Mouse (Mus musculus) midbrain, embryonic 10.5 days (tissue): ENCODE data around the gene Gpatch11. TPM values are rescaled to one million over a fixed set of nuclear protein-coding genes. Genes with fewer than 3 reads are reported as not detected.

ENCODE experiments used
- DNase-seq: peaks from one replicate; pipeline ENCODE4 v3.0.0-alpha.2; 2017; ENCODE audit warnings: low spot score
- H3K27ac ChIP-seq: fragments of 300-500 bp; sonication (generic); replicated peaks from 2 replicates; pipeline ENCODE4 v1.5.1; 2016; ENCODE audit warnings: mild to moderate bottlenecking
- H3K27me3 ChIP-seq: fragments of 300-500 bp; sonication (generic); 2 replicates; pipeline ENCODE4 v1.6.1; 2016; ENCODE audit warnings: low read depth, mild to moderate bottlenecking; ENCODE audit not compliant: poor library complexity, severe bottlenecking
- H3K36me3 ChIP-seq: fragments of 300-500 bp; sonication (generic); 2 replicates; pipeline ENCODE4 v1.6.1; 2016; ENCODE audit warnings: mild to moderate bottlenecking, moderate library complexity
- H3K4me1 ChIP-seq: fragments of 300-500 bp; sonication (generic); 2 replicates; pipeline ENCODE4 v1.6.1; 2016
- H3K4me3 ChIP-seq: fragments of 300-500 bp; sonication (generic); 2 replicates; pipeline ENCODE4 v1.5.1; 2016; ENCODE audit warnings: mild to moderate bottlenecking, moderate library complexity
- H3K9me3 ChIP-seq: fragments of 300-500 bp; sonication (generic); replicated peaks from 2 replicates; pipeline ENCODE4 v1.6.1; 2016; ENCODE audit warnings: mild to moderate bottlenecking
- WGBS: fragments of 180-500 bp; shearing (Covaris S2); methylation state at CpG from one replicate; pipeline ENCODE4 v1.1.7; 2016; 5-methylcytosine and 5-hydroxymethylcytosine counted together
- polyA plus RNA-seq: library from polyadenylated mRNA; unstranded; fragments of >200 nt; fragmentation: Nextera tagmentation; extraction: Ambion mirVana; gene quantifications from 2 replicates; pipeline ENCODE4 v1.2.1, GENCODE M21; 2016

Gpatch11 gene
- polyA plus RNA-seq, 1 experiment from 2014 or later, result 35.7 TPM

DNA sequence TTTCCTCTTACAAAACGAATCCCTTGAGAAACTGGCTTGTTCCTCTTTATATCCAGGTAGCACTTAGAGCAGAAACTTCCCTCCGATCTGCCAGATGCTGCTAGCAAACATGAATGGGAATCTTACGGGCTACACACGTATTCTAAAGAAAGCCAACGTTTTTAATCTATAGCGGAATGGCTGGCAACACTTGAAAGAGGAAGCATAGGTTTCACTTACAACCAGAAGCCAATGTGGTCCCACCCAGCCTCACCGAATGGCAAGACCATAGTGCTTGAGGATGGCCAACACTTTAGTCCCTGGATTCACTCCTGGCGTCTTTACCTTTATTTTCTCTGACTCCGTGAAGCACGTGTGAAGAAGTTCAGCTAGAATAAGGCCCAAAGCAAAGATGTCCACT, 20.9 kb downstream of the Gpatch11 start:
- Histone ChIP-seq H3K9me3 (no peaks in the 10 kb centered on the region), H3K27ac (no peak overlapping the region), H3K4me3 (no peak overlapping the region), H3K27me3 (no peaks in the 10 kb centered on the region), H3K4me1 (no peaks in the 10 kb centered on the region), H3K36me3 (peaks cover 32% of the 10 kb centered on the region)
- 90% methylated on average over 10 of the region's 10 CpGs for WGBS
- no peak for DNase-seq

DNA sequence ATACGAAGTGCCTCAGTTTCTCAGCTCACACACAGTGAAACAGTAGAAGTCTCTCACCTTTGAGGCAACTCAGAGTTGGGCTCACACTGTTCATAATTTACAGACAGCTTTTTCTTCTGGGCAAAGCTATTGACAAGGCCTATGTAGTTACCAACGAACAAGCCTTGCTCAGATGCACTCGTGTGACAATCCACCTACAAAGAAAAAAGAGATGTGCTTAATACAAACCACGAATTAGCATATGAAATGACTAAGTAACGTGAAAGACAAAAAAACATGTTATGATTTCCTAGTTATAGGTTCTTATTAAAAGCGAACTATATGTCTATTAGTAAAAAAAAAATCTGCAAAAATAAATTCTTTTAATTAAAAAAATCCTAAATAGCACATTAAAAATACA, 38.5 kb downstream of the Gpatch11 start:
- Histone ChIP-seq H3K27me3 (no peaks in the 10 kb centered on the region), H3K36me3 (peaks cover 14% of the 10 kb centered on the region; the same call in 1 of the 2 replicates)
- 91% methylated on average over 6 of the region's 6 CpGs for WGBS

DNA sequence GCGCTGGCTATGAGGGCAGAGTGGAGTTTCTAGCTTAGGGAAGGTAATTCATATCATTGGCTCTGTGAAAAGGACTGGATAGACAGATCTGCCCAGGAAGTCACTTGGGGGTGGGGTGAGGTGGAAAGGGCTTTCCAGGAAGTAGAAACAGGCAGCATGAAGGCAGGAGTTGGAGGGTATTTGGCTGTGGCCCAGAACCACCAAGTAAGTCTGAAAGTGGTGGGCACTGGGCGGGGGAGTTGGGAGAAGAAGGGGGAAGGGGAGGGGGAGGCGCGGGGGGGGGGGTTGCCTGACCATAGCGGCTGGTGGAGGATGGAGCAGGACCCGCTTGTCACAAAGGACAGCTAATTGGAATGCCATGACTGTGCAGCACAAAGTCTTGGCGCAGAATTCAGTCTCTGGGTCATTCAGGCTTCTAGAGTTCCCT, 46.5 kb downstream of the Gpatch11 start:
- peak overlapping the region; percentile 68 for H3K4me3 ChIP-seq
- peaks cover 17% of the 10 kb centered on the region for H3K4me1 ChIP-seq
- H3K27ac ChIP-seq, result peak overlapping the region; percentile 84
- H3K36me3 ChIP-seq, result 0 out of 2 replicates have a peak, but pooled peaks cover 3% of the 10 kb centered on the region
- no peaks in the 10 kb centered on the region for H3K27me3 ChIP-seq
- no peak for DNase-seq
- no peaks in the 10 kb centered on the region for H3K9me3 ChIP-seq
- 9% methylated on average over 7 of the region's 7 CpGs for WGBS

More for the DNA sequence above, 38.5 kb downstream of the Gpatch11 start:
- Histone ChIP-seq H3K27ac (no peak overlapping the region), H3K4me3 (no peak overlapping the region), H3K4me1 (no peaks in the 10 kb centered on the region), H3K9me3 (no peaks in the 10 kb centered on the region)
- DNase-seq, result no peak

DNA sequence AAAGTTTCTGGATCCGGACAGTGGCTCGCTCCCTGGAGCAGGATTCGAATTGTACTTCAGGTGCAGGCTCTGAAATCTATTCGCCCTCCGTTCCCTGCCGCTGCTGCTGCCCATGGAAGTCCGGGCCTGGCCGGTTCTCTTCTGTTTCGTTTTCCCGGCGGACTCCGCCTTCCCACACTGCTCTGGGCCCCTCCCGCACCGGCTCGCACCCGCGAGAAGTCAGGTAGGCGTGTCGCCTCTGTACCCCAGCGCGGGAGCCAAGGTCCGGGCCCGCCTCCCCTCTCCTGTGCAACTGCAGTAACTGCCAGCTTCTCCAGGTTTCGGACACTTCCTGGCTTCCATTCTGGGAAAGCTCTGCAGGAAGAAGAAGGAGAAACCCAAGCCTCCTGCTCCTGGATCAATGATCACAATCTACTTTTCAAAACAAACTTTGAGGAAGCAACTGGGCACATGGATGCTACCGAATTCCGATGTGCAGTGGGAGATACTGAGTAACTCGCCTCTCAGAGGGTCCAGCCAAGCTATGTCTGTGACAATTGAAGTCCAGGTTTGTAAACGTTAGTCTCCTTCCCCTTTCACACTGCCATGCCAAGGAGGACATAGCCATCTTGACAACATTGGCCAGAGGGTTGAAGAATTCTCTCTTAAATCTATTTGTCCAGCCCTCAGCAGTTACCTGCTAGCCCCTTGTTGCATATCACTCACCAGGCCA, 47.2 kb downstream of the Gpatch11 start, which contains the start of gene Eif2ak2:
Eif2ak2 (minus strand) TSS at position 173 of the 712 bp plus-strand sequence.
- Histone ChIP-seq H3K36me3 (0 out of 2 replicates have a peak, but pooled peaks cover 3% of the 10 kb centered on the region), H3K27ac (peak within 1 kb of the TSS; percentile 84), H3K27me3 (no peaks in the 10 kb centered on the region), H3K4me1 (peaks cover 17% of the 10 kb centered on the region), H3K4me3 (peak within 1 kb of the TSS; percentile 68), H3K9me3 (no peaks in the 10 kb centered on the region)
- DNase-seq, result peak; percentile 81
- 3% methylated on average over 28 of the region's 28 CpGs for WGBS

DNA sequence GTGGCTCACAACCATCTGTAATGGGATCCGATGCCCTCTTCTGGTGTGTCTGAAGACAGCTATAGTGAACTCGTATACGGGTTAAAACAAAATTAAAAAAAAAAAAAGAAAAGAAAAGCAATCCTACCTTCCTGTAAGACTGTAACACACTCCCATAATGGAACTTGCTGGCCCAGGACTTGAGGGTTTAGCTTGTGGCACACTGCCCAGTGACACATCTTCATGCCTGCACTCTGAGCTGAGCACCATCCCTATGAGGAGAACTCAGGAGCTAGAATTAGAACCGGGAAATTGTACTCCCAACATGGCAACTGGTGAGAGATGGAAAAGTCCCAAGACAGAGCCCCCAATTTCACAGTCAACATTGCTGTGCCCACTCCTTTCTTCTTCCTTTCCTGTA, 47.9 kb downstream of the Gpatch11 start:
- H3K27me3 ChIP-seq, result no peaks in the 10 kb centered on the region
- no peak overlapping the region for H3K4me3 ChIP-seq
- DNase-seq, result no peak
- H3K9me3 ChIP-seq, result no peaks in the 10 kb centered on the region
- peaks cover 17% of the 10 kb centered on the region for H3K4me1 ChIP-seq
- 91% methylated on average over 4 of the region's 4 CpGs for WGBS
- H3K36me3 ChIP-seq, result no peaks in the 10 kb centered on the region
- no peak overlapping the region for H3K27ac ChIP-seq

DNA sequence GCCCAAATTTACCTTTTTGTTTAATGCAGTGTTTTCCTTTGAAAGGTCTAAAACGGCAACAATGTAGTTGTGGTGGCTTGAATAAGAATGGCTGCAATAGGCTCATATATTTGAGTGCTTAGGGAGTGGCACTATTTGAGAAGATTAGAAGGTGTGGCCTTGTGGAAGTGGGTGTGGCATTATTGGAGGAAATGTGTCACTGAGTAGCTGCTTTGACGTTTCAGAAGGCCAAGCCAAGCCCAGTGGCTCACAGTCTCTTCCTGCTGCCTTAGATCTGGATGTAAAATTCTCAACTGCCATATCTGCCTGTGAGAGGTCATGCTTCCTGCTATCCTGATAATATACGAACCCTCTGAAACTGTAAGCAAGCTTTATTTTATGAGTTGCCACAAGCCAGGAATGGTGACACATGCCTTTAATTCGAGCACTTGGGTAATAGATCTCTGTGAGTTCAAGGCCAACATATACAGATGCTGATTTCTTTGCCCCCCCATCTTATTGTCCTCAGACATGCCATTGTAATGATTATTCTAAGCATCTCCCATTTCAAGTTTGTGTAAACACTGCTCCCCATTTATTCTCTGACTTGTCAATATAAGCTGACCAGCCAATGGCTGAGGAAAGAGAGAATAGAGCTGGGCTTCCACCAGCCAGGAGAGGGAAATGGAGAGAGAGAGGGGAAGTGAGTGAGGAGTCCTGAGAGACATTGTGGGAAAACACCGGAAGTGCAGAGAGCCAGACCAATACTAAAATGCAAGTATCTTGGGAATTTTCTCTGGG, 50.1 kb downstream of the Gpatch11 start:
- H3K27ac ChIP-seq, result no peak overlapping the region
- peaks cover 17% of the 10 kb centered on the region for H3K4me1 ChIP-seq
- 81% methylated on average over 5 of the region's 5 CpGs for WGBS
- H3K27me3 ChIP-seq, result no peaks in the 10 kb centered on the region
- no peaks in the 10 kb centered on the region for H3K36me3 ChIP-seq
- no peaks in the 10 kb centered on the region for H3K9me3 ChIP-seq
- H3K4me3 ChIP-seq, result no peak overlapping the region
- no peak for DNase-seq

DNA sequence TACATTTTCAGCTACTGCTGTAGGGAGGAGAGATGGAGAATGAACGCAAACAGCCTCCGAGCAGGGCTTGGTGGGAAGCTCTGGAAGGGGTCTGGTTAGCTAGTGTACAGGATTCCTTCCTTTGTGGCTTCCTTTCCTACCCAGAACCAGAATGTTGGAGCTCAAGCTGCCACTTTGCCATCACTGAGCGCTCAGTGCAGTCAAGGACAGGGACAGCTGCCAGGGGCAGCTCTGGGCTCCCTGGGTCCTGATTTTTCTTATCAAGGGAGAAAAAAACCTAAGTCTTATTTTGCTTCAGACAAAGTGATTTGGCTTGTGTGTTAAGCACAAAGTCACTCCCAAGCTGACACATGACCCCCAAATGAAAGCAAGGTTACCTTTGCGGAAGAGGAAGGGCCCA, 53.2 kb downstream of the Gpatch11 start:
- Histone ChIP-seq H3K27ac (no peak overlapping the region), H3K9me3 (no peaks in the 10 kb centered on the region), H3K27me3 (no peaks in the 10 kb centered on the region), H3K4me1 (no peaks in the 10 kb centered on the region), H3K36me3 (no peaks in the 10 kb centered on the region), H3K4me3 (no peak overlapping the region)
- no peak for DNase-seq
- 88% methylated on average over 4 of the region's 4 CpGs for WGBS

DNA sequence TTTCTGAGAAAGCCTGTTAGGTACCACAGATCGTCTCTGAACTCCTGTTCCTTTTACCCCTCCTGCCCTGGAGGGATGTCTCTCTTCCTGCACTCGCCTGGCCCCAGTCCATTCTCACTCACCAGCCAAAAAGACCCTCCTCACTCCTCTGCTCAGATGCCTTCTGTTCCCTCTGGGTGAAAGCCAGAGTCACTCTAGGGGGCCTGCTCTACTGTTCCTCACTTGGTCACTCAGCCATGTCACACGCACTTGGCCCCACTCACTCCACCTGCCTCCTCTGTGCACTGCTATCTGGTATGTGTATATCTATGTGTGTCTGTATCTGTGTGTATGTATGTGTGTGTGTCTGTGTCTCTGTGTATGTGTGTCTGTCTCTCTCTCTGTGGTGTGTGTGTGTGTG, 53.8 kb downstream of the Gpatch11 start:
- Histone ChIP-seq H3K4me3 (no peak overlapping the region), H3K36me3 (no peaks in the 10 kb centered on the region), H3K9me3 (no peaks in the 10 kb centered on the region), H3K27me3 (no peaks in the 10 kb centered on the region), H3K4me1 (no peaks in the 10 kb centered on the region), H3K27ac (no peak overlapping the region)
- no peak for DNase-seq
- WGBS, result 62% methylated on average over 3 of the region's 3 CpGs

DNA sequence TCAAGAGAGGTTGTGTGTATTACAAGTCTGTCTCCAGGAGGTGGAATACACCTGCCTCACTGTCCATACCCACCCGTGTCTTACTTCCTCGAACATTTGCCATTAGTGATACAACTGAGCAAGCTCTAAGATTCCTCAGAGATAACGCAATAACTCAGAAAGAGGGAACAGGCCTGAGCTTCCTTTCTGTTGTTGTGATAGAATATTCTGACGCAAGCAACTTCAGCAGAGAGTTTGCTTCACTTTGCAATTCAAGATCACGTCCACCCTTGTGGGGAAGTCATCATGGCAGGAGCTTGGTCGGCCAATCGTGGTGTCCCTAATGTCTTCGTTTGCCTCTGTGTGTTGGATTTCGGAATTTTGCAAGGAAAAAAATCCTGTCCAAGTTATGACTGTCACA, 55.7 kb downstream of the Gpatch11 start:
- Histone ChIP-seq H3K4me1 (no peaks in the 10 kb centered on the region), H3K27ac (no peak overlapping the region), H3K36me3 (no peaks in the 10 kb centered on the region), H3K27me3 (no peaks in the 10 kb centered on the region), H3K4me3 (no peak overlapping the region), H3K9me3 (no peaks in the 10 kb centered on the region)
- WGBS, result 83% methylated on average over 9 of the region's 9 CpGs
- DNase-seq, result no peak

DNA sequence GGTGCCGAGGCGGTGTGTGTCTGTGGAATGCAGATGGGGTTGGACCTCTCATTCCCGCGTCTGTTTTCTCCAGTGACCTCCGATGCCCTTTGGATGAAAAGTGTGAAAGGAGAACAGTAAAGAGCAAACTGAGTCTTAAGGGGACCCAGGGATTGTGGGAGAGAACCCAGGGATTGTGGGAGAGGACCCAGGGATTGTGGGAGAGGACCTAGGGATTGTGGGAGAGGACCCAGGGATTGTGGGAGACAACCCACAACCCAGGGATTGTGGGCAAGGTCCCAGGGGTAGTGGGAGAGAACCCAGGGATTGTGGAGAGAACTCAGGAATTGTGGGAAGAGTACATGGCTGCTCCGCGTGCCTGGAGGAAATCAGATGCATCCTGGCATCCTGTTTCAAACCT, 59.6 kb downstream of the Gpatch11 start:
- H3K4me3 ChIP-seq, result no peak overlapping the region
- H3K27me3 ChIP-seq, result no peaks in the 10 kb centered on the region
- no peak for DNase-seq
- H3K9me3 ChIP-seq, result no peaks in the 10 kb centered on the region
- no peaks in the 10 kb centered on the region for H3K4me1 ChIP-seq
- WGBS, result 84% methylated on average over 7 of the region's 7 CpGs
- H3K36me3 ChIP-seq, result no peaks in the 10 kb centered on the region
- no peak overlapping the region for H3K27ac ChIP-seq

DNA sequence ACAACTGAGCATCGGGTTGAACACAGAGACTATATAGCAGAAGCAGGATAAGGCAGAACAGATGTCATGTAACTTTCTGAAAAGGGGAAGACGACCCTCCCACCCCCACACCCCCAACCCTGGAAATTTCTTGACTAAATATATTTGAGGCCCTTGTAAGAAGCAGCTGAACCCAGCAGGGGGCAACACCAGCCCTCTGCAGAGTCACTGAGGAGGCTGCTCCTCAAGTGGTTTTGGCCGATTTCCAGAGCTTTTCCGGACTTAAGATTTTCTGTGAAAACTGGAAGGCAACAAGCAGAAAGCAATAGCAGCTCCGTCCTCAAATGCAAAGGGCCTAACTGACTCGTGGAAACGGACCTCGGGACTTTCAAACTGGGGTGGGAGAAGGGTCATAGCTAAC, 60.0 kb downstream of the Gpatch11 start:
- 54% methylated on average over 8 of the region's 8 CpGs for WGBS
- no peak for DNase-seq
- H3K27me3 ChIP-seq, result no peaks in the 10 kb centered on the region
- H3K9me3 ChIP-seq, result no peaks in the 10 kb centered on the region
- H3K27ac ChIP-seq, result no peak overlapping the region
- H3K36me3 ChIP-seq, result no peaks in the 10 kb centered on the region
- no peaks in the 10 kb centered on the region for H3K4me1 ChIP-seq
- H3K4me3 ChIP-seq, result no peak overlapping the region
